Mouse (Mus musculus): ENCODE results near the gene Igdcc3.

Igdcc3 gene

DNA sequence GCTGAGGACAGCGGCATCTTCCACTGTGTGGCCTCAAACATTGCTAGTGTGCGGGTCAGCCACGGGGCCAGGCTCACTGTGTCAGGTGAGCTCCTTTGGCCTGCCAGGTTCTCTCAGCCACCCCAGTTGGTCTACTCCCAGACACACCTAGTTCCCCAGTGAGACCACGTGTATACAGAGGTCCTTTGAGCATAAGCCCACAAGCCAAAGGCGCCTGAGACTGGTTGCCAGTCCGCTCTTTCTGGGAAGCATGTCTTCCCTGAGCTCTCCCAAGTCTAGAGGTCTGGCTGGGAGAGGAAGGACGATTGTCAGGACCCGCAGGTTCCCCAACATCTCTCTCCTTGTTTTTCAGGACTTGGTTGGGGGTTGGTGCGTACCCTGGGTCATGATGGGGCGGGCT lies 36.9 kb downstream of the Igdcc3 start:
- DNase-seq, result no peak

DNA sequence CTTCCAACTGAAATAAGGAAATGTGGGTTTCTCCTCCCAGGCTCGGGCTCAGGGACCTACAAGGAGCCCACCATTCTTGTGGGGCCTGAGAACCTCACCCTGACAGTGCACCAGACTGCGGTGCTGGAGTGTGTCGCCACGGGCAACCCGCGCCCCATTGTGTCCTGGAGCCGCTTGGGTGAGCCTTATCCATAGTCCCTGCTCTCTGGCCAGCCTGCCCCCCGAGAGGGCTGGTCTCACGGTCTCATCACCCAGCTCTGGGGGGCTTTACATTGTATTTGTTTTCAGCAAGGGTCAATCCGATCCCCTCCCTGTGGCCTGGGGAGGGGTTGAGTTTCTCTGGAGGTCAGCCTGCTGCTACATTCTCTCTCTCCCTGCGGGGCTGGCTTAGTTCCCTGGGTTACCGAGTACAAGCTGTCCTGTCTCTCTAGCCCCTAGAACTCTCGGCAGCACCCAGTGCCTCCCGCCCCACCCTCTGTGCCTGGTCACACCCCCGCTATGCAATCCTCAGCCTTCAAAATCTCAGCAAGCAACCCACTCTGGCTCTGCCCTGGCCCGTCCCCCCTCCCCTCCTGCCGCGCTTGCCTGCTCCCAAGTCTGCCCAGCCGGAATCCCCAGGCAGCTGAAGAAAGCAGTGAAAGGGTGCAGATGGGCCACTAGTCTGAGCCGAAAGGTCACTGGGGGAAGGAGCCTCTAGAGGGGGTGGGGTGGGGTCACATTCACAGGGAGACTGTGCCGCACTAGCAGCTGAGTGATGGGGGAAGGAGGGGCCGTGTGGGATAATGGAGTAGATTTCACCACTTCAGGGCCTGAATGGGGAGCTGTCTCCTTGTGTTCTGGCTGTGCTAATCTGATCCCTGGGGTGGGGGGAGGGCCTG lies 37.6 kb downstream of the Igdcc3 start:
- no peak for DNase-seq

DNA sequence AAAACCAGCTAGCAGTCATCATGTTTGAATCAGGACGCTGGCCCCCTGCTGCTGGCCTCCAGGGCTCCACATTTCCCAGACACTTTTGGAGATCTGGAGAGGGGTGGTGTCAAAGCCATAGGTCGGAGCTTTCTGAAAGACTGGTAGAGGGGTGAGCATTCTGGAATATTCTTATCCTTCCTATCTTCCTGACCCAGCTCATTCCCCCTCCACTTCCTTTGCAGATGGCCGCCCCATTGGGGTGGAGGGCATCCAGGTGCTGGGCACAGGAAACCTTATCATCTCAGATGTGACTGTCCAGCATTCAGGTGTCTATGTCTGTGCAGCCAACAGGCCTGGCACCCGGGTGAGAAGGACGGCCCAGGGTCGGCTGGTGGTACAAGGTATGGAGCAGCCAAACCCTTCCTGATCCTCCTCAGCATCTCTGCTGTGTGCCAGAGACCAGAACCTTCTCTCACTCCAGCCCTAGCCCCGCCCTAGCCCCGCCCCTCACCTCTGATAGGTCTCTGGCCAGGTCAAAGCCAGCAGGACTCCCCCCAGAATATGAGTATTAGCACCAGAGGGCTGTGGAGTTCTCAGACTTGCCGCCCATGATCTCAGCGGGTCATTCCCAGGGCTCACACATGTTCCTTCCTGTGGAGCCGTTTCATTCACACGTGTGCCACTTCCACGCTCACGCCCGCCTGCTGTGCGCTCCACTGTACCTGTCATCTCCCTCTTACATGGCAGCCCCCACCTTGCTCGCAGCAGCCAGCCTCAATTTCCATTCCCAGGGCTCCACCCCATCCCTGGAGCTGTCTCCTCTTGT lies 39.0 kb downstream of the Igdcc3 start:
- DNase-seq, result no peak

DNA sequence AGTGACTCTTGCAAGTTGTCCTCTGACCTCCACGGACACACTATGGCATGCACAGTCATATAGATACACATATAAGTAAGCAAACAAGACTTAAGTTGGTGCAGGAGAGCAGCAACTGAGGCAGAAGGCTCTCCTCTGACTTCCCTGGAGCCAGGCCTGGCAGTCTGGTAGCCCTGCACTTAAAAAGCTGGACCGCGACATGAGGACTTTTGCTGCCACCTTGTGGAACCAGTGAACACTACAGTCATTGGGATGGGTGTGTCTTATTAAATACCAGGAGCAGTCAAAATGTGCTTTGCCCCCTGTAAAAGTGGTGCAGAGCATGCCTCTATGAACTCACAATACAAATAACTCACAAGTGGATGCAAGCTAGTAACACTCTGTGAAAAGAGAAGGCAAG lies 47.6 kb downstream of the Igdcc3 start:
- peak; percentile 81 for DNase-seq

DNA sequence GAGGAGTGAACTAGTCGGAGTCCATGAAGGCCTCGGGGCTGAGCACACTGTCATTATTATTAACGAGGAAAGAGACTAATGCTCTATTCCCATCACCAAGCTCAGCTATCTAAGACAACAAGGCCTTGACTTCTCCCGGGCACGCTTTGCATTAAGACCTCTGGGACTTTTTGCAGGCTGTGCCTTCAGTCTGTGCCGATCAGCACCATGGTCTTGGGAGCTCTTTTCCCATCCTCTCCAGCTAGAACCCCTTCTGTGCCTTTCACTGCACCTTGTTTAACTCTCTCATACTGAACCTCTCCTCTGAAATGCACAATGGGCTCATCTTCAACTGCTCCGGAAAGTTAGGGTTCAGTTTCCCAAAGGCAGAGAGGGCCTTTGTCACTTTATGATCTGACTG lies 49.3 kb downstream of the Igdcc3 start:
- DNase-seq, result no peak

DNA sequence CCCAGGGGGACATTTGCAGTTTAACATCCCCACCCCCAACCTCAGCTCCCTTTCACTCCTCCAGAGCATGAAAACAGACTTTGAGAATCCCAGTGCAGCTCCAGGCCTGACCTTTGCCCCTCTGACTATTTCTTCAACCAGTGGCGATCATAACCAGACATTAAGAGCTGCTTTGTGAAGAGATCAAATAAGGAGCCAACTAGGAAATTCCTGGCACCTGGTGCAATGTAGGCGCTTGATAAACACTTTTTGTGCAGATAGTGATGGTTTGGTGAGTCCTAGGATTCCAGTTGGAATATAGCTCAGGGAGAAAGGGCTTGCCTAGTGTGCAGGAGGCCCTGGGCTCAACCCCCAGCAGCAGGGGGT lies 50.4 kb downstream of the Igdcc3 start:
- DNase-seq, result no peak

DNA sequence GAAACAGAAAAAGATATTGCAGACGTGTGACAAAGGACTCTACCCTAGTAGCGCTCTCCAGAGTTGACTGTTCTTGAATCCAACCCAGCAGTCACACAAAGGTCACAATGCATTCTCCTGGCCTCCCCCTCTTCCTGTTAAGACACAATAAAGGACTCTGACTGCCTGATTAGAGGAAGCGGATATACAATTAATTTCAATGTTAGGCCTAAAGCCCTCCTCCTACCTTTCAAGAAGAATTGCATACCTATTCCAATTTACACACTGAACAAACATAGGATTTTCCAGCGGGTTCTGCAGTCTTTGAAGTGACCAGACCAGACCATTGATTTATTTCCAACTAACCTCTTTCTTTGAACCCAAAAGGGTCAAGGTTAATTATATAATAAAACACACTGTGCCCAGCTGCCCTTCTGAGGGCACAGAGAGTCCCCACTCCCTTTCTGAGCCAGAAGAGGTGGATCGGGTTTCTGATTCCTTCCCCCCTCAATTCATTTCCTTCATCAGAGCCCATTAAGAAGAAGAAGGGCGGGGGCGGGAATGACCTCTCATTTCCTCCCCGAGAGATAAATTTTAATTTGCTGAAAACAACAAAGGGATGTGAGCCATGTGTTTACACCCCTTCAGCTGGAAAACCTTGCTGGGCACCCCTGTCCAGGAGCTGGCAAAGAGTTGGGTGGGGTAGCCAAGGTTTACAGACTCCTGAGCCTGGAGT lies 50.9 kb downstream of the Igdcc3 start:
- DNase-seq, result no peak

DNA sequence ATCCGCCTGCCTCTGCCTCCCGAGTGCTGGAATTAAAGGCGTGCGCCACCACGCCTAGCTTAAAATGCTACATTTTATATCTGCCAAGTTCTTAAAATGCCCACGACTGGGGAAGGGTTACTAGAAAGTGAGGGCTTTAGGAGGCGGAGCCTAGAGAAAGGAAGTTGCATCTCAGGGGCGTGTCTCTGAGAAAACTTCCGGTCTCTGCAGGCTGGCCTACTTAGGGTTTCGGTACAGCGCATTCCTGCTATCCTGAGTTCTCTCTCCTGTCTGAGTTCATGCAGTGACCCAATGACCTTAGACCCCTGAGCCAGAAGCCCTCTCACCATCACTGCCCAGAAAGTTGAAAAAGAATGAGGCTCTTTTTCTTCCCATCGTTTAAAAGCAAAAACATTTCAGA lies 52.2 kb downstream of the Igdcc3 start:
- DNase-seq, result no peak

DNA sequence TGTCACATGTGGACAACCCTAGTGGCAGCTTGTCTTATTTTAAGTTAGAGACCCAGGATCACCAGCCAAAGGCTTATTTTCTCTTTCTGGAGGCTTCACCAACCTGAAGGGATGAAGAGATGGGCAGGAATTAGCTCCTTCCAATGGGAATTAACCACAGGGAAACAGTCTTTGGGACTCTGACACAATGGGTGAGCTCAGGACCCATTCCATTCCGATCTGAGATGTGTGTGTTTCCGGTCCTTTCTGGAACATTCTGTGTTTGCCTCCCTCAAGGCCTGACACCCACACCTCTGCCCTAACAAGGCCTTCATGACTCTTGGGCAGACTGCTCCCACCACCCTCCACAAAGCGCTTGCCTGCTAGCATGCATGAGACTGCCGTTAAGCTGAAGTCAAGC lies 54.1 kb downstream of the Igdcc3 start, which contains the start of gene Parp16:
Parp16 (plus strand) TSS at position 301 of the 400 bp plus-strand sequence.
- no peak for DNase-seq

DNA sequence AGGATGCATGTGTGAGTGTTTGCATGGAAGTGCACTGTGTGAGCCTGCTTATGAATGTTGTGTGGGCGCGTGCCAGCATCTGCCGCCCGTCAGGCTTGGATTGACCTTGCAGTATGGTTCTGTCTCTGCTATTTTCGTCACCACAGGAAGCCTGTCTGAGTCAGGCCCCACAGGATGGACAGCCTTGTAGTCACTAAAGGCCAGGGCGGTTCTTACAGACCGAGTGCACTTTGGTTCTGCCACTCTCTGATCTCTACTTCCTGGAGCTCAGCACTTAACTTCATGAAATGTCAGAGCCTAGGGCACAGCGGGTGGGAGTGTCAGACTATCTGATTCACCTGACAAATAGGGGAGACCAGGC lies 54.6 kb downstream of the Igdcc3 start:
- peak; percentile 35 for DNase-seq

DNA sequence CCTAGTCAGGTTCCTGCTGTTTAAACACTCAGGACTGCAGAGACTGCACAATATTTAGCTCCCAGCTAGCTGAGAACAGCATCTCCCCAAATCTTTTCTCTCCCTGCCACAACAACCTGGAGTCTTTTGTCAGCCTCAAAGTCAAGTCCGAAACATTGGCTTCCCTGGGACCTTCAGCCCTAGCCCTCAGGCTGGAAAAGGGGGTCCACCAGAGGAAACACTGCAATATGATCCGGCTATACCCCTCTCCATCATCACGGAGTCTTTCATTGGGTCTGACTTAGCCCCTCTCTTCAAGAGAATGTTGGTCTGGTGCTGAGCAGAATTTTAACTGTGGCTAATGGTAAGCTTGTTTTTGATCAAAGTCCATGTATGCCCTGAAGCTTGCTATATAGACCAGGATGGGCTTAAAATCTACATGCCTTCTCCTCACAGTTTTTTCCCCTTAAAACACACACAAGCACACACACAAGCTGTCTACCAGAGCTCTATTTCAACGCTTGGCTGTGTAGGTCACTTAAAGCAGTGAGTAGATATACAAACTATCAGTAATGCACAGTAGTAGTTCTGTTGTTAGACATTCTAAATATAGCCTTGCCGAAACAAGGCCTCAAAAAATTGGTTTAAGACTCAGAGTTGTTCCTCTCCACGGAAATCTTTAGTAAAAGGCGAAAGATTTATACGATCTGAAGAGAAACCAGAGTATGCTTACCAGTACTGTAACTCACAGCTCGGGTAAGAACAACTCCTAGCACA lies 55.2 kb downstream of the Igdcc3 start:
- peak; percentile 30 for DNase-seq

DNA sequence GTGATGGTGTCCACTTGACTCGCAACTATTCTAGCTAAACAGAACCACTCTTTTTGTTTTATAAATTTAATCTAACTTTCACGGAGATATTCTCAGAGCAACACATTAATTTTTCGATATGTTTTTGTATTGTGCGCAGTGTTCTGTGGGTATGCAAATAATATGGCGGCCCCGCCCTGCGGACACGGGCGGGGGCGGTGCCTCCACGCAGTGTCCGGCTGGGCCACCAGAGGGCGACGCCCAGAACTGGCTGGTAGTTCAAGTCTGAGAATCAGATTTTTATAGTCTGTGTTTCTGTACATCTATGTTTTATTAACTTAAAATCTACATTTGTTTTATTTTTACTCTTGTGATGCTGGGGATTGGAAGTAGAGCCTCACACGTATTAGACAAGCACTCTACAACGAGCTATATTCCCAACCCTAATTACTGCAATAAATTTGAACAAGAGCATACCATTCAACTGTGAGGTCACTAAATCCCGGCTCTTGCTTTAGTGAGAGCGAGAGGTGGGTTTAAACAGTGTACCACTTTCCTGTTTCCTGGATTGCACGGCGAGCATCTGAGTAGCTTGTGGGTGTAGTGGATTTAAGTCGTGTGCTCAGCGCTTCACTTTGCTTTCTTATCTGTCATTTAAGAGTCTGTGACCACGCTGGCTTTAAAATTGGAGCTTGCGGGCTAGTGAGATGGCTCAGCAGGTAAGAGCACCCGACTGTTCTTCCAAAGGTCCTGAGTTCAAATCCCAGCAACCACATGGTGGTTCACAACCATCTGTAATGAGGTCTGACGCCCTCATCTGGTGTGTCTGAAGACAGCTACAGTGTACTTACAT lies 56.0 kb downstream of the Igdcc3 start:
- DNase-seq, result peak; percentile 99

DNA sequence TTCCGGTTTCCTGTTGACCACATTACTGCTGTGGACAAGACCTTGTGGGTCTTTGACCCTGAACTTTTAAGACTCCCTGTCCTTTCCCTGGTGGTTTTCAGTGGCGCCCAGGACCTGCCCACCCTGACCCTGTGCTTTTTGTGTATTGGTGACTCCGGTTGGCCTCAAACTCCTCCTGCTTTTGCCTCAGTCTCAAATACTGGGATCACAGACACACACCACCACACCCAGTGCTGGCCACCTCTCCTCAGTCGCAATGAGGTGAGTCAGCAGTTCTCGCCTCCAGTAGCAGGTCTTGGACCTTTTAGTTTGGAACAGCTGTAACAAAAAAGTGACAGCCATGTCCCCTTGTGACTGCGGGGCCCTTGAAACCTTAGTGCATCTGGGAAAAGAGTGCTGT lies 56.8 kb downstream of the Igdcc3 start:
- no peak for DNase-seq

DNA sequence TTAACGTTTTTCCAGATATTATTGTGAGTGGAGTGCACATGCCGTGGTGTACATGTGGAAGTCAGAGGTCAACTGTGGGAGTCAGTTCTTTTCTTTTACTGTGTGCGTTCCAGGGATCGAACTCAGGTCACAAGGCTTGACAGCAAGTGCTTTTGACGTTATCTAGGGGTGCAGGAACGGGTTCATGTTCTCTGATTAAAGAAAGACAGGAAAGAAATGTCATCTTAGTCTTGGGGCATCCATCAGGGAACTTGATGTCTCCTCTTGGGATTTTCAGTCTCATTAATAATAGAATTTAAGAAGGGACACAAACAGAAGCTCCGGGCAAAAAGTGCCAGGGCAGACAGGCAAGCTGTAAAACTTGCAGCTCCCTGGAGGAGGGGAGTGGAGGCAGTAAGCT lies 58.7 kb downstream of the Igdcc3 start:
- no peak for DNase-seq

DNA sequence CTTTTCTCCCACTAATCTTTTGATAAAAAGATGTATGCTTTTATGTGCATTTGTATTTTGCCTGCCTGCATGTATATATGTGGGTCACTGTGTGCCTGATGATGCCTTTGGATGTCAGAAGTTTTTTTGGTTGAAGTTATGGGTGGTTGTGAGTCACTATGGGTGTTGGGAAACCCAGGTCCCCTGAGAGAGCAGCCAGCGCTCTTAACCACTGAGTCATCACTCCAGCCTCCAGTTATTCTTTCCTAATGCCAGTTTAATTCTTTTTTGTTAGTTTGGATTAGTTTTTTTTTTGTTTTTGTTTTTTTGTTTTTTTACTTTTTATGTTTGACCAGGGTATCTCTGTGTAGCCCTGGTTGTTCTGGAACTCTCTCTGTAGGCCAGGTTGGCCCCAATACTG lies 59.6 kb downstream of the Igdcc3 start:
- DNase-seq, result no peak

DNA sequence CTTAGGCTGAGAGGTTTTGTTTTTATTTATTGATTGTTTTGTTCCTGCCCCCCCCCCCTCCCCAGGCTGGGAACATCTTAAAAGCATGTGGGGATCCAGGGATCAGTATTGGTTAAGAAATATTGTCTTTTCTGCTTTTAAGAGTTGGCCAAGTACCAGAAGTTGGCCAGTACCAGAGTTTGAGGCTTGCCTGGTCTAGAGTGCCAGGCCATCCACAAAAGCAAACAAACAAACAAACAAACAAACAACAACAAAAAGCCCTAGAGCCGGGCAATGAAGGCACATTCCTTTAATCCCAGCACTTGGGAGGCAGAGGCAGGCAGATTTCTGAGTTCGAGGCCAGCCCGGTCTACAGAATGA lies 60.0 kb downstream of the Igdcc3 start:
- no peak for DNase-seq

DNA sequence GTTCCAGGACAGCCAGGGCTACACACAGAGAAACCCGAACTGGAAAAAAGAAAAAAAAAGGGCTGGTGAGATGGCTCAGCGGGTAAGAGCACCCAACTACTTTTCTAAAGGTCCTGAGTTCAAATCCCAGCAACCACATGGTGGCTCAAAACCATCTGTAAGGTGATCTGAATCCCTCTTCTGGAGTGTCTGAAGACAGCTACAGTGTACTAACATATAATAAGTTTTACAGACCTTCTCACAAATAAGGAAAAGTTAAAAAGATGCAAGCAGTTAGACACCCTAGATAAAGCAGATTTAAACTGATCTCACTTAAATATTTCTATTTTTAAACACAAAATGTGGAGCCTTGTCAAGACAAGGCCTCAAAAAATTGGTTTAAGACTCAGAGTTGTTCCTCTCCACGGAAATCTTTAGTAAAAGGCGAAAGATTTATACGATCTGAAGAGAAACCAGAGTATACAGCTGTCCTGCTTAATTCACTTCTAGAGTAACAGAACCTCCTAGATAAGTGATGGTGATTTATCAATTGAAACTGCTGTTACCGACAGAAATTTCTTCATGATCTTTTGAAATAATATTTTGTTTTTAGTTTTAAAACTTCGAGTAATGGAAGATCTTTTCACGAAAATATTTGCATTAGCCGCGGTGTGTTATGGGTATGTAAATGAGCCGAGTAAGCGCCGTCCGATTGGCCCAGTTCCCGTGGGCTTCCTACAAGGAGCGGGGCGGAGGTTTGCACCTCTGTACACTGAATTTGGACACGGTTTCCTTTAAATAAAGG lies 60.6 kb downstream of the Igdcc3 start:
- DNase-seq, result peak; percentile 80

DNA sequence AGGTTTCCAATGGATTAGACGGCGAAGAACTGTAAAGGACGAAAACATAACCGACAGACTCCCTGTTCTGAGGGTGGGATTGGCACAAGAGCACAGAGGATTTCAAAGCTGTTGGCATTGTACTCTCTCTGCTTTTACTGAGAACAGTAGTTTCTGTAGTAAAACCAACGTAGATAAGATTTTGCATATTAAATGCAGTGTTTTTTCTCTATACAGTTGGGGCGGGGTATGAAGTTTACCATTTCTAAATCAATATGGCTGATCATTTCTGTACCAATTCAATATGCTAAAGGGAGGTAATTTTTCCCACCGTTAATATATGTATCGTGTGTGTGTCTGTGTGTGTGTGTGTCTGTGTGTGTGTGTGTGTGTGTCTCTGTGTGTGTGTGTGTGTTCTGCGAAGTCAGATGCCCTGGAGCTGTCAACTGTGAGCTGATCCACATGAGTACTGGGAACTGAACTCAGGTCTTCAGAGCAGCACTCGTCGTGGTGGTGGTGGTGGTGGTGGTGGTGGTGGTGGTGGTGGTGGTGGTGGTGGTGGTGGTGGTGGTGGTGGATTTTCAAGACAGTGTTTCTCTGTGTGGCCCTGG lies 61.3 kb downstream of the Igdcc3 start:
- no peak for DNase-seq

DNA sequence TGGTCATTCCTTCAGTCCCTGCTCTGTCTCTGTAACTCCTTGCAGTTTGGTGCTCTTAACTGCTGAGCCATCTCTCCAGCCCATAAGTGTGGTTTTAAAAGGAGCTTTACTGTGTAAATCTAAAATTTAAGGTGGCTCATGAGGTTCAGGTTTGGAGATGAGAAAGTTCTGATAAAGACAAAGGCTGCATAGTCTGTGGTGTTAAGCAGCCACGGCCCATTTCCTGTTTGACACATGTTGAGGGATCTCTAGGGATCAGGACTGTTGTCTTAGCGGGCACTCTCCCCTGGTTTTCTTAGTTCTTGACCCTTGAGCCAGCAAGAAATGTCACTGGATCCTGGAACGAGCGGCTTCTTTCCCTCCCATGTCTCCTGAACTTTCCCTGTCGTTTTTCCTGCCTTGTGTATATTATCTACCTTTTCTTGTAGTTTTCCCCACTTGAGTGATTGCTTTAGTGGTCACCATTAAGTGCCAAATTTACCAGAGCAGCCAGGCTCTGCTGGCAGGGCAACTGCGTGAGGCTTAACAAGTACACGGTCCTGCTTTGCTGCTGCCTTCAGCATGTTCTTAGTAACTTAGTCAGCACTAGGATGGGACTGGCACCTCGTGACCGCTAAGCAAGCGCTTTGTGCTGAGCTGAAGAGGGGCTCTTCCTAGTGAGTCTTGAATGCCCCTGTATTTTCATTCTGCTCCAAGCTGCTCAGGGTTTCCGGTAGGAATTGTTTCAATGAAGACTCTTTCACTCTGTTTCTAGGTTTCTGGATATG lies 64.2 kb downstream of the Igdcc3 start:
- DNase-seq, result no peak

Measured in thymus, postnatal 4 days (tissue).